Mouse (Mus musculus) hindlimb bud, embryonic 11.5 days (tissue): ENCODE data around the gene Gm11273.

Experiments
- DNase-seq: peaks from one replicate; pipeline ENCODE4 v3.0.0-alpha.2; 2012; ENCODE audit warnings: low read depth, low spot score; ENCODE audit errors: extremely low spot score

The Gm11273 gene

GRCm38 (mm10) chr13:21453042-21453441 is 48.2 kb downstream of the Gm11273 start:
- DNase-seq = no peak
